Mouse (Mus musculus): Measurements from ENCODE around the gene Usp32.

GRCm38 (mm10) chr11:84945841-84946240 is 194.1 kb downstream of the Usp32 start:
- TF ChIP-seq CTCF (IDR thresholded peaks at IDR 0.05; ENCODE audit: low read depth, low read length) (no peak), POLR2A (IDR thresholded peaks at IDR 0.05; ENCODE audit: insufficient read depth, low read length) (no peak)

Data from ES-Bruce4 (cell line).